Mouse (Mus musculus) embryo, embryonic 10 days (tissue): ENCODE measurements at regions not wholly inside any gene's neighbourhood (a gene's known extent, or its start where the extent isn't known, plus 50 kb on each side); places are given as distances from the start of the nearest gene placed in this dataset.

Experiments used
- DNase-seq: peaks from one replicate; pipeline ENCODE4 v3.0.0-alpha.2; 2015; ENCODE audit warnings: low spot score

- DNase-seq, result no peak
Observed at GRCm38 (mm10) chr3:111817288-111817687, 1441.3 kb downstream of the Amy2a5 start.

DNA sequence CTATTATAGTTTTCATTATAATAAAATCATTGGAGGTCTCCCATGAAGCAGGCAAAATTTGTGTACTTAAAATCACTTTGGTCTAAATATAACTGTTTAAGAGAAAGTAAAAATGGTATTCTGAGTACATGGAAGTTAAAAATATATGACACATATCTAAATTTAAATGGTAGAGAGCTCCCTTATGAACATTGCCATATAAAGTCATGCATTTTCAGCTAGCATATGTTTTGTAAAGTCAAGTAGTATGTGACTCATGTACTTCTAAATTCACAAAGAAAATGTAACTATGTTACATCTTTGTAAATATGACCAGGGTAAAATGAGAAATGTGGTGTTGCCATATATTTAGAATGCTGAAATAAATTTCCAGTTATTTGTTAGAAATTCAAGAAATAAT is 1442.8 kb downstream of the Amy2a5 start:
- DNase-seq, result no peak

- DNase-seq, result peak; percentile 33
Observed at GRCm38 (mm10) chr3:111787847-111788246, 1470.8 kb downstream of the Amy2a5 start.
